Mouse (Mus musculus): Measurements from ENCODE around the gene Rapgef2. TPM values are rescaled to one million over a fixed set of nuclear protein-coding genes. Genes with fewer than 3 reads are reported as not detected.
"Not testable (repeated sequence)": the region's sequence is repeated elsewhere in the genome, so short reads cannot be mapped to it uniquely, and the experiment has no call there.

Rapgef2 gene
- polyA plus RNA-seq, 1 experiment from 2014 or later, result 9.2 TPM

DNA sequence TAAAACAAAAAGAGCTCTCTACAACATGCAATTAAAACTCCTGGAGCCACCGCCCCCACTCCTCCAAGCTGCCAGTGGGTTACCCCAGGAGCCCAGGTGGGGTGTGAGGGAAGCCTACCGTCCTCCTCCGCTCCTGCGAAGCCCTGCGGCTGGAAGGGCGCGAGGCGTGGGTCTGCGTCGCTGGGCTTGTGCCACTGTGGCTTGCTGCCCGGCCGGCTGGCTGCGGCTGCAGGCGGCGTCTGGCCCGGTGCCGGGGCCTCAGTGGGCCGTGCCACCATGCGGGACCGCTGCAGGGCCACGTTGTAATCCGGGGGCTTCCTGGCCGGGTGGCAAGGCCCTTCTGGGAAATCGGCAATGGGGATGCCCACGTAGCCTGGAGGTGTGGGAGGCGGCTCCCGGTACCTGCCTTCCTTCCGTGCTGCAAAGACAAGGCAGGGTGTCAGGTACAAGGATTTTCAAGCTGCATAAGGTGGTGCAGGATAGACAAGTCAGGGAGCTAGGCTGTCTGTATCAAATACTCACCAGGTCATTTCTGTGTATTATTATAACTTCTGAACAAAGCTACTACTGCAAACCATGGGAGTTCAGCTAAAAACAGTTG, 219.8 kb downstream of the Rapgef2 start:
- H3K36me3 ChIP-seq, result peaks cover 58% of the 10 kb centered on the region
- ATAC-seq (ENCODE audit: insufficient number of reproducible peaks, low FRiP score), result no peak
- H3K4me3 ChIP-seq, result no peak overlapping the region
- no peak overlapping the region for H3K4me2 ChIP-seq
- no peak overlapping the region for H3K27ac ChIP-seq (ENCODE audit: poor library complexity, severe bottlenecking)
- H3K9me3 ChIP-seq (replicated peaks), result no peaks in the 10 kb centered on the region
- H3K27me3 ChIP-seq (replicated peaks), result no peaks in the 10 kb centered on the region
- peaks cover 10% of the 10 kb centered on the region for H3K4me1 ChIP-seq (replicated peaks)
- 73% methylated on average over 28 of the region's 28 CpGs for WGBS
- H3K9ac ChIP-seq, result no peak overlapping the region

DNA sequence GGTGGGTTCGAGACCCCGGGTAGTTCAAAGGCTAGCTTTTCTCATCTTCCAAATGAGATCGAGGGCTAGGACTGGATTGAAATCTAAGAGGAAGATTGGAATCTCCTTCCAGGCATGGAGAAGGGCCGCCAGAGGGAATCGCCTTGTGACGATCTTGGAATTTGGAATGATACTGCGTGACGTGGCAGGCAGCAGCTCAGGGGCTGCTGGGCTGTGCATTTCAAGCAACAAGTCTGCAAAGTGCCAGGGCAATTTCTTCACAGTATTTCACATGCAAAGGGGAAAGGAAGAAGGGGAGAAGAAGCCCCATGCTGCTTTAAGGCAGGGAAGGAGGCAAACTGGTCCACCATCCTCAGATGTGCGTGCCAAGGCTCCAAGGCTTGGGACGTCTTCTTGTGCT, 222.2 kb downstream of the Rapgef2 start:
- Histone ChIP-seq H3K4me1 (replicated peaks) (0 out of 2 replicates have a peak, but pooled peaks cover 3% of the 10 kb centered on the region), H3K36me3 (peaks cover 49% of the 10 kb centered on the region), H3K27ac (ENCODE audit: poor library complexity, severe bottlenecking) (no peak overlapping the region), H3K4me3 (no peak overlapping the region), H3K9me3 (replicated peaks) (no peaks in the 10 kb centered on the region), H3K9ac (no peak overlapping the region), H3K27me3 (replicated peaks) (no peaks in the 10 kb centered on the region), H3K4me2 (no peak overlapping the region)
- 85% methylated on average over 10 of the region's 10 CpGs for WGBS
- ATAC-seq (ENCODE audit: insufficient number of reproducible peaks, low FRiP score), result no peak

DNA sequence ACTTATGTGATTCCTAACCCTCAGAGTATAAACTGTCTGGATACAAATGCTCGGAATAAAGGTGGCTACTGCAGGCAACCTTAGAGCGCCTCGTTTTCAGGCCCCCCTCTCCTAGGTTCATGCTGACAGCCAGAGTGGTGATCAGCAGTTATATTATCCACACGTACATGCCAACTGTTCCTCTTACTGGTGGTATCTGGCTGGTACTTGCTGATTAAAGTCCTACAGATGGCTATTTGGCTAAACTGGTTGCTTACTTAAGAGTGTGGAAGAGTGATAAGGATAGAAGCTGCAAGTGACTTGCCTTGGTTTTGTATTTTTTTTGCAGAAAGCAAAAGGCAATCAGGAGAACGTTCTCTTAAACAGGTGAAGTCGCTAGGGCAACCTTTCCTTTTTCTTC, 224.9 kb downstream of the Rapgef2 start:
- no peak overlapping the region for H3K27ac ChIP-seq (ENCODE audit: poor library complexity, severe bottlenecking)
- H3K4me1 ChIP-seq (replicated peaks), result 0 out of 2 replicates have a peak, but pooled peaks cover 3% of the 10 kb centered on the region
- 51% methylated on average over 6 of the region's 6 CpGs for WGBS
- no peak overlapping the region for H3K9ac ChIP-seq
- peaks cover 29% of the 10 kb centered on the region for H3K36me3 ChIP-seq
- H3K27me3 ChIP-seq (replicated peaks), result no peaks in the 10 kb centered on the region
- no peak for ATAC-seq (ENCODE audit: insufficient number of reproducible peaks, low FRiP score)
- H3K4me3 ChIP-seq, result no peak overlapping the region
- H3K4me2 ChIP-seq, result no peak overlapping the region
- no peaks in the 10 kb centered on the region for H3K9me3 ChIP-seq (replicated peaks)

DNA sequence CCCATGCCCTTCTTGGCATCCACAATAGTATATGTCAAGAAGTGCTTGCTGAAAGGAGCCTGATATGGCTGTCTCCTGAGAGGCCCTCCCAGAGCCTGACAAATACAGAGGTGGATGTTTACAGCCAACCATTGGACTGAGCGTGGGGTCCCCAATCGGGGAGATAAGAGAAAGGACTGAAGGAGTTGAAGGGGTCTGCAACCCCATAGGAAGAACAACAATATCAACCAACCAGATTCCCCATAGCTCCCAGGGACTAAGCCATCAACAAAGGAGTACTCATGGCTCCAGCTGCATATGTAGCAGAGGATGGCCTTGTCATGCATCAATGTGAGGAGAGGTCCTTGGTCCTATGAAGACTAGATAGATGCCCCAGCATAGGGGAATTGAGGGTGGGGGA, 227.8 kb downstream of the Rapgef2 start:
- not testable (repeated sequence) for ATAC-seq (ENCODE audit: insufficient number of reproducible peaks, low FRiP score)

DNA sequence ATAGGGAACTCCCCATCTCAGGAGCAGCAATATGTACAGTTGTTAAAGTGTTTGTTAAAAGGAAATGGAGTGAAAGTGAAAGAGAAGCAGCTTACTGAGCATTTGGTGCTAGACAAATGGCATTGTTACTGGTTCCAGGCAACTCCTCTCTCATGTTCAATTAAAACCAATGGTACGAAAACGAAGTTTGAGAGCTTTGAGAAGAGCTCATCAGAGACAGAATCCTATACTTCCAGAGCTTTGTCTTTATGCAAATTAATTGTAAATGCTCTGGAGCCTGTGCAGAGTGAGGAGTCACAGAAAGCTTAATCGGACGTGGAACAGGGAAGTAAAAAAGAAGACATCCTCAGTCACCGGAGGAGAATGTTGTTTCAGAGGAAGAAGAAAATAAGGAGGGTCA, 241.1 kb downstream of the Rapgef2 start:
- WGBS, result 83% methylated on average over 5 of the region's 5 CpGs
- Histone ChIP-seq H3K36me3 (no peaks in the 10 kb centered on the region), H3K4me3 (no peak overlapping the region), H3K4me2 (no peak overlapping the region), H3K9ac (no peak overlapping the region), H3K27me3 (replicated peaks) (no peaks in the 10 kb centered on the region), H3K4me1 (replicated peaks) (no peaks in the 10 kb centered on the region), H3K27ac (ENCODE audit: poor library complexity, severe bottlenecking) (no peak overlapping the region), H3K9me3 (replicated peaks) (peaks cover 5% of the 10 kb centered on the region; the same call in 1 of the 2 replicates)
- ATAC-seq (ENCODE audit: insufficient number of reproducible peaks, low FRiP score), result no peak

More for the DNA sequence above, 227.8 kb downstream of the Rapgef2 start:
- H3K27me3 ChIP-seq (replicated peaks); H3K4me1 ChIP-seq (replicated peaks); H3K36me3 ChIP-seq; H3K4me2 ChIP-seq; H3K4me3 ChIP-seq; H3K9ac ChIP-seq; H3K27ac ChIP-seq (ENCODE audit: poor library complexity, severe bottlenecking); H3K9me3 ChIP-seq (replicated peaks): not testable (repeated sequence)
- 50% methylated on average over 2 of the region's 2 CpGs for WGBS

DNA sequence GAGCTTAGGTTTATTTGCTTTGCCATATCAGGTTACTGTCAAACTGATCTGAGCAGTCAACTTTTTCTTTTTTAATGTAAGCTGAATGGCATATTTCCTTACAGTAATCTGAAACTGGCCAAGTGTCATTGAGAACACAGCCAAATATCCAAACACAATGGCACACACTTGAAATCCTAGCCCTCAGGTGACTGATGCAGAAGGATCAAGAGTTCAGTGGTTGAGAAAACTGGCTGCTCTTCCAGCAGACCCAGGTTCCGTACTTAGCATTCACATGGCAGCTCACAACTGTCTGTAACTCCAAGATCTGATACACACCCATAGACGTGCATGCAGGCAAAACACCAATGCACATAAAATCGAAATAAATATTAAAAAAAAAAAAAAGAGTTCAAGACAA, 243.3 kb downstream of the Rapgef2 start:
- Histone ChIP-seq H3K36me3 (no peaks in the 10 kb centered on the region), H3K4me2 (no peak overlapping the region), H3K4me3 (no peak overlapping the region), H3K9ac (no peak overlapping the region), H3K27me3 (replicated peaks) (no peaks in the 10 kb centered on the region), H3K9me3 (replicated peaks) (peaks cover 5% of the 10 kb centered on the region; the same call in 1 of the 2 replicates), H3K4me1 (replicated peaks) (no peaks in the 10 kb centered on the region), H3K27ac (ENCODE audit: poor library complexity, severe bottlenecking) (no peak overlapping the region)
- ATAC-seq (ENCODE audit: insufficient number of reproducible peaks, low FRiP score), result no peak
- WGBS, result 75% methylated on average over 3 of the region's 3 CpGs

DNA sequence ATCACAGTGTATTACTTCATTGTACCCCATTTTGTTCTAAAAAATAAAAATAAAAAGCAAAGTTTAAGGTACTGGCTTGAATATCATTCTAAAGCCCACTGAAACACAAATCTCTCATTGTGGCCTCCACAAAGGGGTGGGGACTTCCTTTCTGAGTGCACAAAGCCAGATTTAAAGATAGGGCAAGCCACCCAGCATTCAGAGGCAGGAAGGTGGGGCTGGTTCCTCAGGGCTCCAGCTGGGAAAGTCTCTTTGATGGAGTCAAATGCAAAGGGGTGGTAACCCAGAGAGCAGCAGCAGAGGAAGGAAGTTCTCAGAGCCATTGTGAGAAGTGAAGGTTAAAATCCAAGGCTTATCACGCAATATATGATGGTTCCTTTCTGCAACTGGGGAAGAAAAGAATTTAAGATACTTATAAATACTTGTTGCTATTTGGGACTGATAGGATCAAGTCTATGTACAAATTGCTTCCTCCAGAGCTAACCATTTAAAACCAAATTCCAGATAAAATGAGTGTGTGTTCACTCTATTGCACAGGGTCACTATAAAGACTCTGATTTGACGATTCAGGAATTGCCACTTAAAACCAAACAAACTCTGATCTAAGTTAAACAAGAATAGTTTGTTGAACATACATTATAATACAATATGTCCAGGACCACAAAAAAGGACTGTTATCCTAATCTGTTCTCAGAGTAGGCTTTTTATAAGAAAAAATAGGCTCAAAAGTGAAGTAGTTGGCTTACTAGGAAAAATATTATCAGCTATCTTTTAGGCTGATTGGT, 246.5 kb downstream of the Rapgef2 start:
- no peaks in the 10 kb centered on the region for H3K4me1 ChIP-seq (replicated peaks)
- no peaks in the 10 kb centered on the region for H3K27me3 ChIP-seq (replicated peaks)
- no peak overlapping the region for H3K4me2 ChIP-seq
- no peak overlapping the region for H3K27ac ChIP-seq (ENCODE audit: poor library complexity, severe bottlenecking)
- no peaks in the 10 kb centered on the region for H3K36me3 ChIP-seq
- peaks cover 5% of the 10 kb centered on the region; the same call in 1 of the 2 replicates for H3K9me3 ChIP-seq (replicated peaks)
- H3K9ac ChIP-seq, result no peak overlapping the region
- no peak overlapping the region for H3K4me3 ChIP-seq
- ATAC-seq (ENCODE audit: insufficient number of reproducible peaks, low FRiP score), result no peak
- WGBS, result 60% methylated on average over 2 of the region's 2 CpGs

DNA sequence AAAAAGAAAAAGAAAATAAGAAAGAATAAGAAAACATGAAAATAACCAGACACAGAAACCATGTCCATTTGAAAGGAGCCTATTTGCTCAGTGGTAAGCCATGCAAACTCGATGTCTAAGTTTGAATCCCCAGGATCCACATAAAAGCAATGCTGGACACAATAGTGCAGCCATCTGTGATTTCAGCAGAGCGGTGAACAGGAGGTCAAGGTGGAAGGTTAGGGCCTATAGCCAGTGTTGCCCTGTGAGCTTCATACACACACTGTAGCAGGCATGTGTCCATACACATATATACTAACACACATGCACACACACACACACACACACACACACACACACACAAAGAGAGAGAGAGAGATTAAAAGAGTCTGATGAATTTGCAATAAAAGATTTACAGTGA, 247.3 kb downstream of the Rapgef2 start:
- H3K27ac ChIP-seq (ENCODE audit: poor library complexity, severe bottlenecking), result no peak overlapping the region
- H3K4me2 ChIP-seq, result no peak overlapping the region
- no peak overlapping the region for H3K4me3 ChIP-seq
- H3K36me3 ChIP-seq, result no peaks in the 10 kb centered on the region
- ATAC-seq (ENCODE audit: insufficient number of reproducible peaks, low FRiP score), result no peak
- no peaks in the 10 kb centered on the region for H3K27me3 ChIP-seq (replicated peaks)
- H3K9me3 ChIP-seq (replicated peaks), result peaks cover 5% of the 10 kb centered on the region; the same call in 1 of the 2 replicates
- no peak overlapping the region for H3K9ac ChIP-seq
- 84% methylated on average over 2 of the region's 2 CpGs for WGBS
- H3K4me1 ChIP-seq (replicated peaks), result no peaks in the 10 kb centered on the region

DNA sequence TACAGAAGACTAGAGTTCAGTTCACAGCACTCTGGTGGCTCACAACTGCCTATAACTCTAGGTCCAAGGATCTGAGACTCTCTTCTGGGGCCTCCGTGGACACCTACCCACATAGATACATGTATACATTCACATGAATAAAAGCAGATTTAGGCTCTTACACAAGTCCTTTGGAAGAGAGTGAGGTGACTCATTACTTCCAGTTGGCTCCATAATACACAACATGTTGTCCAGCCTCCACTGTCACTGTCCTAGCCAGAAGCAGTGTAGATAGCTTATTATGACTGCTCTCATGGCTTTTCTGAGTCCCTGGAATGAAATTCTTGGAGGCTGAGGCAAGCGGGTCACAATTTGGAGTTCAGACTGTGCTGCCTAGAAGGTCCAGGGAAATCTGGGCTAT, 251.9 kb downstream of the Rapgef2 start:
- Histone ChIP-seq H3K9me3 (replicated peaks) (peaks cover 9% of the 10 kb centered on the region; the same call in 1 of the 2 replicates), H3K9ac (no peak overlapping the region), H3K27me3 (replicated peaks) (no peaks in the 10 kb centered on the region), H3K4me3 (no peak overlapping the region), H3K4me2 (no peak overlapping the region), H3K27ac (ENCODE audit: poor library complexity, severe bottlenecking) (no peak overlapping the region), H3K36me3 (no peaks in the 10 kb centered on the region), H3K4me1 (replicated peaks) (no peaks in the 10 kb centered on the region)
- no peak for ATAC-seq (ENCODE audit: insufficient number of reproducible peaks, low FRiP score)
- 88% methylated on average over 2 of the region's 2 CpGs for WGBS

DNA sequence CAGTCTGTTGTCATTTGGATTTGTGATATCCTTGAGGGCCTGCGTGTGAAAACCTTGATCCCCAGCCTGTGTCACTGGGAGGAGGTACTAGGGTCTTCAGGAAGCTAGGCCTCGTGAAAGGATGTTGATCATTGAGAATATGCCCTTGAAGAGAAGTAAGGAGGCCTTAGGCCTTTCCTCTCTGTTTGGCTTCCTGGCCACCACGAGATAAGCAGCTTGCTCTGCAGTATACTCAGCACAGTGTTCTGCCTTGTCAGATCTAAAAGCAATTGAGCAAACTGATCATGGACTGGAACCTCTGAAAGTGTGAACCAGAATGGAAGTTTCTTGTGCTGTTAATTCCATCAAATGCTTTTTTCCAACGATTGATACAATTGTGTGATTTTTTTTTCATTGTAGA, 255.5 kb downstream of the Rapgef2 start:
- Histone ChIP-seq H3K4me2 (no peak overlapping the region), H3K27me3 (replicated peaks) (no peaks in the 10 kb centered on the region), H3K36me3 (no peaks in the 10 kb centered on the region), H3K4me1 (replicated peaks) (peaks cover 12% of the 10 kb centered on the region; the same call in 1 of the 2 replicates), H3K4me3 (no peak overlapping the region), H3K9me3 (replicated peaks) (peaks cover 12% of the 10 kb centered on the region; the same call in 1 of the 2 replicates), H3K27ac (ENCODE audit: poor library complexity, severe bottlenecking) (no peak overlapping the region), H3K9ac (no peak overlapping the region)
- no peak for ATAC-seq (ENCODE audit: insufficient number of reproducible peaks, low FRiP score)
- 66% methylated on average over 4 of the region's 4 CpGs for WGBS

DNA sequence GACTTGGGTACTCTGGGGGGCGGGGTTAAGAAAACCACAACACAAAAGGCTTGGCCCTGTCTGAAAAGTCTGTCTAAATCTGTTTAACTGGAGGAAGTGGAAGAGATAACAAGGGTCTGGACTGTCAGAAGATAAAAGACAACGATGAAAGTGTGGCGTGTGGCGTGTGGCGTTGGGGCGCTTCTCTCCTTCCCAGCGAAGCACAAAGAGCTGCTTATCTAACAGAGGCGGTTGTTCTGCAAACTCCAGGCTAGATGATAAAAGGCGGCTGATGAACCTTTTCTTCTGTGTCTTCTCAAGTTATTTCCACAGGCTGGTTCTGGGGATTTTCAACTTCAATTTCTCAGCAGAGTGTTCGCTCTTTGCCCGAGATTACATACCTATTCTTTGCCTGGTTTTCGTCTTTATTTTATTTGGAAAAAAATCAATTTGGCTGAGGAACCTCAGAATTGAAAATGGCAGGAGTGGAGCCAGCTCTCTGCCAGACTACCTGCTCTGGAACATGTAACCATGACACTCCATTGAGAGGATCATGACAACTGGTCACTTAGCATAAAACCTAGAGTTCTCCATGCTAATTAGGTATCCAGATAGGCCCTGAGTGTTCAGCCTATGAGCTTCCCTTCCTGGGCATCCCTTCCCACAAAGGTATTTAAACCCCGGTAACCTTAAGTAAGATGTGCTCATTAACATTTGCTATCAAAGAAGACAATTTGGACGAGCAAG, 258.0 kb downstream of the Rapgef2 start:
- no peaks in the 10 kb centered on the region for H3K27me3 ChIP-seq (replicated peaks)
- no peaks in the 10 kb centered on the region for H3K36me3 ChIP-seq
- H3K9ac ChIP-seq, result no peak overlapping the region
- WGBS, result 16% methylated on average over 14 of the region's 14 CpGs
- H3K27ac ChIP-seq (ENCODE audit: poor library complexity, severe bottlenecking), result no peak overlapping the region
- peak; percentile 23 for ATAC-seq (ENCODE audit: insufficient number of reproducible peaks, low FRiP score)
- H3K4me3 ChIP-seq, result no peak overlapping the region
- peak overlapping the region; percentile 44 for H3K4me2 ChIP-seq
- H3K4me1 ChIP-seq (replicated peaks), result peaks cover 22% of the 10 kb centered on the region
- H3K9me3 ChIP-seq (replicated peaks), result peaks cover 12% of the 10 kb centered on the region; the same call in 1 of the 2 replicates

All from heart, embryonic 12.5 days (tissue).